Mouse (Mus musculus) erythroblast, embryonic 14.5 days (primary cell): ENCODE results near the gene Diaph2. TPM values are rescaled to one million over a fixed set of nuclear protein-coding genes. Genes with fewer than 3 reads are reported as not detected.

ENCODE experiments used
- H3K27me3 ChIP-seq: 2 replicates; pipeline ENCODE4 v1.6.1; 2012; ENCODE audit warnings: inconsistent platforms; ENCODE audit not compliant: control insufficient read depth
- H3K36me3 ChIP-seq: 2 replicates; pipeline ENCODE4 v1.6.1; 2012; ENCODE audit warnings: mild to moderate bottlenecking, inconsistent platforms; ENCODE audit not compliant: control insufficient read depth
- H3K4me1 ChIP-seq: 2 replicates; pipeline ENCODE4 v1.6.1; 2012; ENCODE audit warnings: inconsistent platforms; ENCODE audit not compliant: control insufficient read depth
- H3K4me3 ChIP-seq: replicated peaks from 2 replicates; pipeline ENCODE3; 2012; ENCODE audit warnings: moderate library complexity, mild to moderate bottlenecking, inconsistent platforms
- H3K9me3 ChIP-seq: 2 replicates; pipeline ENCODE4 v1.6.1; 2012; ENCODE audit warnings: low read length, inconsistent platforms, mixed read lengths; ENCODE audit not compliant: control insufficient read depth
- GATA1 ChIP-seq: IDR thresholded peaks from 2 replicates; pipeline ENCODE4 v1.6.1; 2012; ENCODE audit warnings: low read length, inconsistent platforms, mixed read lengths
- TAL1 ChIP-seq: IDR thresholded peaks from 3 replicates; pipeline ENCODE4 v1.6.1; 2012; ENCODE audit warnings: low read length, inconsistent platforms, mixed read lengths
- polyA plus RNA-seq: library from polyadenylated mRNA; stranded (reverse); fragments of >175 nt; gene quantifications from 2 replicates; pipeline ENCODE4 v1.2.3, GENCODE M21; 2012

The Diaph2 gene
- polyA plus RNA-seq, 1 experiment, result not detected

DNA sequence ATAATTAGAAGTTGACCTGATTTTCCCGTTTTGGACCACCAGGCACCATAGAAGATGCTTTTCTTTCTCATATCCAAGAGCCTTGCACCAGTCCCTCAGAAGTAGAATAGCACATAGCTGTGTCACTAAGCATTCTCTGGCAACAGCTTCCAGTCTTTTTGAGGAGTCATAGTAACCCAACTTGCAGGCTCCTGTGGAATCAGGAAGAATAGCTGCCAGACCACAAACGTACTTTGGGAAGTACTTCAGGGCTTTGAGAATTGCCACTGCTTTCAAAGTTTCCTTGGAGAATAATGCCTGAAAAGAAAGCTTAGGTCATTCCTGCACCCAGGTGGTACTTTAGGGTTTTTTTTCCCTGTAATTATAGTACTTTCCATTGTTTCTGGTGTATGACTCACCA, 723.6 kb downstream of the Diaph2 start:
- H3K27me3 ChIP-seq, result no peaks in the 10 kb centered on the region
- no peak overlapping the region for H3K4me3 ChIP-seq
- H3K9me3 ChIP-seq, result no peaks in the 10 kb centered on the region
- H3K4me1 ChIP-seq, result no peaks in the 10 kb centered on the region
- no peak for TF ChIP-seq GATA1
- TF ChIP-seq TAL1, result no peak
- H3K36me3 ChIP-seq, result no peaks in the 10 kb centered on the region

- H3K27me3 ChIP-seq, result no peaks in the 10 kb centered on the region
- no peaks in the 10 kb centered on the region for H3K36me3 ChIP-seq
- TF ChIP-seq TAL1, result no peak
- no peak for TF ChIP-seq GATA1
- H3K4me1 ChIP-seq, result no peaks in the 10 kb centered on the region
- H3K9me3 ChIP-seq, result no peaks in the 10 kb centered on the region
- H3K4me3 ChIP-seq, result no peak overlapping the region
Observed at GRCm38 (mm10) chrX:130480877-130481276, 731.3 kb downstream of the Diaph2 start.

GRCm38 (mm10) chrX:130502680-130503464, 753.3 kb downstream of the Diaph2 start:
- Histone ChIP-seq H3K4me1 (no peaks in the 10 kb centered on the region), H3K9me3 (no peaks in the 10 kb centered on the region), H3K27me3 (no peaks in the 10 kb centered on the region), H3K4me3 (no peak overlapping the region), H3K36me3 (no peaks in the 10 kb centered on the region)
- TF ChIP-seq GATA1 (no peak), TAL1 (no peak)

- Histone ChIP-seq H3K4me3 (no peak overlapping the region), H3K27me3 (no peaks in the 10 kb centered on the region), H3K4me1 (no peaks in the 10 kb centered on the region), H3K9me3 (no peaks in the 10 kb centered on the region), H3K36me3 (no peaks in the 10 kb centered on the region)
- no peak for TF ChIP-seq GATA1
- TF ChIP-seq TAL1, result no peak
Observed at GRCm38 (mm10) chrX:130503465-130503860, 753.9 kb downstream of the Diaph2 start.

DNA sequence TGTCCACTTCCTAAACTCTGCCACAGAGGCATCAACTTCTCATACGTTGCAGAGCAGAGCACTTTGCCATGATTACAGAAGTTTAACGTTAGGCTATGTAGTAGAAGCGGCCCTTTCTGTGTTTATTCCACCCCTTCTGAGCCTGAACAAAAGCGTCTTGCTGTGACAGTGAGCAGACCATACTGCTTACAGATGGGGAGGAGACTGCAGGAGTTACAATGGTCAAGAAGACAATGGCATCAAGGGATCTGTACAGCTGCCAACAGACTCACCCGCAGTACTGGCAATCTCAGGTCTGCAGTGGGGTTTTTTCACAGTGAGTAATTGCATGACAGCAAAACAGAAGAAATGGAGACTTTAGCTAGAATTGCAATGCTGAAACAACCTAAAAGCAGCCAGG, 756.1 kb downstream of the Diaph2 start:
- H3K4me1 ChIP-seq, result no peaks in the 10 kb centered on the region
- no peaks in the 10 kb centered on the region for H3K9me3 ChIP-seq
- no peaks in the 10 kb centered on the region for H3K36me3 ChIP-seq
- TF ChIP-seq GATA1 (no peak), TAL1 (no peak)
- no peaks in the 10 kb centered on the region for H3K27me3 ChIP-seq
- no peak overlapping the region for H3K4me3 ChIP-seq
